Mouse (Mus musculus) urinary bladder, postnatal 0 days (tissue): Measurements from ENCODE around the gene Skint3. TPM values are rescaled to one million over a fixed set of nuclear protein-coding genes. Genes with fewer than 3 reads are reported as not detected.

Experiments used
- polyA plus RNA-seq: library from polyadenylated mRNA; unstranded; fragments of >200 nt; fragmentation: Nextera tagmentation; extraction: Ambion mirVana; gene quantifications from 2 replicates; pipeline ENCODE4 v1.2.1, GENCODE M21; 2015

Gene Skint3
- polyA plus RNA-seq = 0.07 TPM in 1 of 2 replicates, not detected in the other

GRCm38 (mm10) chr4:112231945-112232344 is at the start of gene Skint3:
Gene Skint3, plus strand, starts transcription at chr4:112232245.

Other genes with a start within 250 kb of the Skint3 start
- not detected in 2 replicates for gene Skint1, start 226.0 kb upstream of the Skint3 start, polyA plus RNA-seq
- 0.06 TPM in 1 of 2 replicates, not detected in the other for gene Skint4, start 160.2 kb upstream of the Skint3 start, polyA plus RNA-seq
- not detected in 2 replicates for gene Skint9, start 201.7 kb downstream of the Skint3 start, polyA plus RNA-seq